Mouse (Mus musculus): ENCODE data around the gene Olfr462. TPM values are rescaled to one million over a fixed set of nuclear protein-coding genes. Genes with fewer than 3 reads are reported as not detected.
"Not testable (repeated sequence)": the region's sequence is repeated elsewhere in the genome, so short reads cannot be mapped to it uniquely, and the experiment has no call there.

The Olfr462 gene
- polyA plus RNA-seq, 1 experiment from 2014 or later: not detected

GRCm38 (mm10) chr11:87875436-87875835 lies 16.6 kb downstream of the Olfr462 start, which contains the start of gene Epx:
Epx (minus strand) TSS chr11:87875536.
- ATAC-seq: no peak
- no peaks in the 10 kb centered on the region for H3K36me3 ChIP-seq
- H3K4me1 ChIP-seq (replicated peaks): no peaks in the 10 kb centered on the region
- H3K4me2 ChIP-seq (replicated peaks): no peak within 1 kb of the TSS
- 88% methylated on average over 6 of the region's 6 CpGs for WGBS
- H3K27me3 ChIP-seq: no peaks in the 10 kb centered on the region
- no peak within 1 kb of the TSS for H3K27ac ChIP-seq
- no peak within 1 kb of the TSS for H3K9ac ChIP-seq (replicated peaks)
- no peaks in the 10 kb centered on the region for H3K9me3 ChIP-seq
- H3K4me3 ChIP-seq (replicated peaks): no peak within 1 kb of the TSS

- no peaks in the 10 kb centered on the region for H3K27me3 ChIP-seq
- no peaks in the 10 kb centered on the region for H3K36me3 ChIP-seq
- H3K4me1 ChIP-seq (replicated peaks): no peaks in the 10 kb centered on the region
- H3K4me3 ChIP-seq (replicated peaks): no peak overlapping the region
- no peak for ATAC-seq
- H3K27ac ChIP-seq: no peak overlapping the region
- no peak overlapping the region for H3K4me2 ChIP-seq (replicated peaks)
- H3K9ac ChIP-seq (replicated peaks): no peak overlapping the region
- no peaks in the 10 kb centered on the region for H3K9me3 ChIP-seq
- 47% methylated on average over 8 of the region's 8 CpGs for WGBS
Observed at GRCm38 (mm10) chr11:87871766-87872165, 20.3 kb downstream of the Olfr462 start.

GRCm38 (mm10) chr11:87870096-87870495 lies 22.0 kb downstream of the Olfr462 start:
- Histone ChIP-seq H3K9me3 (no peaks in the 10 kb centered on the region), H3K4me1 (replicated peaks) (no peaks in the 10 kb centered on the region), H3K27me3 (no peaks in the 10 kb centered on the region), H3K4me3 (replicated peaks) (no peak overlapping the region), H3K27ac (no peak overlapping the region), H3K9ac (replicated peaks) (no peak overlapping the region), H3K4me2 (replicated peaks) (no peak overlapping the region), H3K36me3 (no peaks in the 10 kb centered on the region)
- no peak for ATAC-seq
- WGBS: 84% methylated on average over 2 of the region's 2 CpGs

- not testable (repeated sequence) for H3K9me3 ChIP-seq; H3K4me3 ChIP-seq (replicated peaks); H3K27me3 ChIP-seq; ATAC-seq; H3K27ac ChIP-seq; H3K4me1 ChIP-seq (replicated peaks); H3K4me2 ChIP-seq (replicated peaks); H3K9ac ChIP-seq (replicated peaks)
- H3K36me3 ChIP-seq: peaks cover 21% of the 10 kb centered on the region
- 94% methylated on average over 1 of the region's 2 CpGs for WGBS
Observed at GRCm38 (mm10) chr11:87866891-87867290, 25.2 kb downstream of the Olfr462 start.

GRCm38 (mm10) chr11:87862805-87863204 lies 29.3 kb downstream of the Olfr462 start:
- Histone ChIP-seq H3K9ac (replicated peaks) (no peak overlapping the region), H3K27me3 (no peaks in the 10 kb centered on the region), H3K36me3 (peaks cover 55% of the 10 kb centered on the region), H3K4me2 (replicated peaks) (no peak overlapping the region), H3K9me3 (no peaks in the 10 kb centered on the region), H3K4me1 (replicated peaks) (no peaks in the 10 kb centered on the region), H3K27ac (no peak overlapping the region), H3K4me3 (replicated peaks) (no peak overlapping the region)
- no peak for ATAC-seq
- WGBS: 96% methylated on average over 13 of the region's 13 CpGs

- H3K4me1 ChIP-seq (replicated peaks): no peaks in the 10 kb centered on the region
- no peak overlapping the region for H3K9ac ChIP-seq (replicated peaks)
- peaks cover 69% of the 10 kb centered on the region for H3K36me3 ChIP-seq
- H3K27ac ChIP-seq: no peak overlapping the region
- H3K4me3 ChIP-seq (replicated peaks): no peak overlapping the region
- H3K4me2 ChIP-seq (replicated peaks): no peak overlapping the region
- WGBS: 57% methylated on average over 9 of the region's 9 CpGs
- no peaks in the 10 kb centered on the region for H3K9me3 ChIP-seq
- ATAC-seq: no peak
- no peaks in the 10 kb centered on the region for H3K27me3 ChIP-seq
Observed at GRCm38 (mm10) chr11:87860426-87860825, 31.6 kb downstream of the Olfr462 start.

GRCm38 (mm10) chr11:87859273-87859672 lies 32.8 kb downstream of the Olfr462 start:
- Histone ChIP-seq H3K9me3 (no peaks in the 10 kb centered on the region), H3K4me1 (replicated peaks) (no peaks in the 10 kb centered on the region), H3K9ac (replicated peaks) (no peak overlapping the region), H3K27me3 (no peaks in the 10 kb centered on the region), H3K27ac (no peak overlapping the region), H3K4me3 (replicated peaks) (no peak overlapping the region), H3K36me3 (peaks cover 67% of the 10 kb centered on the region), H3K4me2 (replicated peaks) (no peak overlapping the region)
- WGBS: 89% methylated on average over 11 of the region's 11 CpGs
- ATAC-seq: no peak

GRCm38 (mm10) chr11:87854550-87854949 lies 37.5 kb downstream of the Olfr462 start:
- WGBS: 88% methylated on average over 7 of the region's 7 CpGs
- peaks cover 26% of the 10 kb centered on the region for H3K36me3 ChIP-seq
- no peak overlapping the region for H3K9ac ChIP-seq (replicated peaks)

GRCm38 (mm10) chr11:87853597-87853954 lies 38.5 kb downstream of the Olfr462 start:
- Histone ChIP-seq H3K4me1 (replicated peaks) (peaks cover 10% of the 10 kb centered on the region), H3K9ac (replicated peaks) (peak overlapping the region; percentile 66), H3K9me3 (no peaks in the 10 kb centered on the region), H3K36me3 (peaks cover 23% of the 10 kb centered on the region), H3K27me3 (no peaks in the 10 kb centered on the region), H3K27ac (peak overlapping the region; percentile 70), H3K4me2 (replicated peaks) (peak overlapping the region; percentile 73), H3K4me3 (replicated peaks) (peak overlapping the region; percentile 59)
- ATAC-seq: peak; percentile 29; the same call in 1 of the 2 replicates
- WGBS: 36% methylated on average over 8 of the region's 8 CpGs

More at GRCm38 (mm10) chr11:87854550-87854949, 37.5 kb downstream of the Olfr462 start:
- no peaks in the 10 kb centered on the region for H3K9me3 ChIP-seq
- H3K4me3 ChIP-seq (replicated peaks): no peak overlapping the region
- peaks cover 10% of the 10 kb centered on the region for H3K4me1 ChIP-seq (replicated peaks)
- ATAC-seq: no peak
- no peaks in the 10 kb centered on the region for H3K27me3 ChIP-seq
- no peak overlapping the region for H3K4me2 ChIP-seq (replicated peaks)
- no peak overlapping the region for H3K27ac ChIP-seq

- peak; percentile 96 for ATAC-seq
Observed at GRCm38 (mm10) chr11:87852690-87853596, 39.1 kb downstream of the Olfr462 start, which contains the start of gene Mks1. Mks1 (plus strand) TSS chr11:87853215.

GRCm38 (mm10) chr11:87847884-87848283 lies 44.2 kb downstream of the Olfr462 start:
- Histone ChIP-seq H3K27me3 (no peaks in the 10 kb centered on the region), H3K4me3 (replicated peaks) (no peak overlapping the region), H3K9ac (replicated peaks) (no peak overlapping the region), H3K4me2 (replicated peaks) (no peak overlapping the region), H3K4me1 (replicated peaks) (peaks cover 3% of the 10 kb centered on the region; the same call in 1 of the 2 replicates), H3K27ac (no peak overlapping the region), H3K36me3 (no peaks in the 10 kb centered on the region), H3K9me3 (no peaks in the 10 kb centered on the region)
- 68% methylated on average over 6 of the region's 6 CpGs for WGBS
- ATAC-seq: peak; percentile 50; the same call in 1 of the 2 replicates

More at GRCm38 (mm10) chr11:87852690-87853596, 39.1 kb downstream of the Olfr462 start, which contains the start of gene Mks1:
- H3K27me3 ChIP-seq: no peaks in the 10 kb centered on the region
- H3K36me3 ChIP-seq: peaks cover 16% of the 10 kb centered on the region
- H3K4me3 ChIP-seq (replicated peaks): peak within 1 kb of the TSS; percentile 59
- H3K9me3 ChIP-seq: no peaks in the 10 kb centered on the region
- H3K4me2 ChIP-seq (replicated peaks): peak within 1 kb of the TSS; percentile 73
- peak within 1 kb of the TSS; percentile 70 for H3K27ac ChIP-seq
- WGBS: 4% methylated on average over 40 of the region's 40 CpGs
- H3K9ac ChIP-seq (replicated peaks): peak within 1 kb of the TSS; percentile 66
- H3K4me1 ChIP-seq (replicated peaks): peaks cover 10% of the 10 kb centered on the region

GRCm38 (mm10) chr11:87846968-87847600 lies 45.0 kb downstream of the Olfr462 start:
- ATAC-seq: no peak
- 82% methylated on average over 12 of the region's 12 CpGs for WGBS

More at GRCm38 (mm10) chr11:87846968-87847600, 45.0 kb downstream of the Olfr462 start:
- no peaks in the 10 kb centered on the region for H3K27me3 ChIP-seq
- no peak overlapping the region for H3K9ac ChIP-seq (replicated peaks)
- H3K9me3 ChIP-seq: no peaks in the 10 kb centered on the region
- no peak overlapping the region for H3K4me2 ChIP-seq (replicated peaks)
- H3K4me3 ChIP-seq (replicated peaks): no peak overlapping the region
- no peaks in the 10 kb centered on the region for H3K36me3 ChIP-seq
- H3K27ac ChIP-seq: no peak overlapping the region
- no peaks in the 10 kb centered on the region for H3K4me1 ChIP-seq (replicated peaks)
